Mouse (Mus musculus) spleen, adult 18-20 months (tissue): ENCODE results near the gene Qsox1.

Experiments
- DNase-seq, 2 experiments: peaks; one replicate each; pipeline ENCODE4 v3.0.0; 2022; ENCODE audit warnings: mixed read lengths in 2 of 2

Qsox1 gene

GRCm38 (mm10) chr1:155798000-155798399 lies 14.7 kb downstream of the Qsox1 start:
- DNase-seq: no peak

GRCm38 (mm10) chr1:155797425-155797824 lies 15.3 kb downstream of the Qsox1 start:
- no peak for DNase-seq

GRCm38 (mm10) chr1:155796757-155797405 lies 15.8 kb downstream of the Qsox1 start:
- DNase-seq: no peak

GRCm38 (mm10) chr1:155795791-155796233 lies 16.9 kb downstream of the Qsox1 start:
- DNase-seq: no peak

GRCm38 (mm10) chr1:155794855-155795254 lies 17.8 kb downstream of the Qsox1 start:
- no peak for DNase-seq

- DNase-seq: no peak
Observed at GRCm38 (mm10) chr1:155791919-155792318, 20.8 kb downstream of the Qsox1 start.

- no peak for DNase-seq
Observed at GRCm38 (mm10) chr1:155790111-155790974, 22.3 kb downstream of the Qsox1 start.

- no peak for DNase-seq
Observed at GRCm38 (mm10) chr1:155785886-155786285, 26.8 kb downstream of the Qsox1 start.

GRCm38 (mm10) chr1:155784343-155785205 lies 28.1 kb downstream of the Qsox1 start:
- DNase-seq: peak; percentile 26 to 48

- DNase-seq: peak; percentile 43 to 45
Observed at GRCm38 (mm10) chr1:155782382-155782781, 30.3 kb downstream of the Qsox1 start.

GRCm38 (mm10) chr1:155777641-155778625 lies 34.8 kb downstream of the Qsox1 start:
- DNase-seq: no peak

- no peak for DNase-seq
Observed at GRCm38 (mm10) chr1:155759167-155759566, 53.5 kb downstream of the Qsox1 start.

GRCm38 (mm10) chr1:155758711-155759110 lies 54.0 kb downstream of the Qsox1 start:
- DNase-seq: no peak

- DNase-seq: no peak
Observed at GRCm38 (mm10) chr1:155757621-155758020, 55.1 kb downstream of the Qsox1 start.

- no peak for DNase-seq
Observed at GRCm38 (mm10) chr1:155753411-155753810, 59.3 kb downstream of the Qsox1 start.

- DNase-seq: no peak
Observed at GRCm38 (mm10) chr1:155751484-155752255, 61.0 kb downstream of the Qsox1 start, which contains the start of gene Lhx4. Gene Lhx4, minus strand, starts transcription at chr1:155751684.

- no peak for DNase-seq
Observed at GRCm38 (mm10) chr1:155750517-155751178, 62.0 kb downstream of the Qsox1 start.

GRCm38 (mm10) chr1:155747911-155748310 lies 64.8 kb downstream of the Qsox1 start:
- no peak for DNase-seq

GRCm38 (mm10) chr1:155747011-155747410 lies 65.7 kb downstream of the Qsox1 start:
- DNase-seq: no peak
